Mouse (Mus musculus) brain, embryonic 18.5 days (tissue): ENCODE data around the gene Efna1.

Experiments
- DNase-seq: peaks from one replicate; pipeline ENCODE4 v3.0.0-alpha.2; 2012; ENCODE audit warnings: low read depth, low spot score

Efna1 gene

DNA sequence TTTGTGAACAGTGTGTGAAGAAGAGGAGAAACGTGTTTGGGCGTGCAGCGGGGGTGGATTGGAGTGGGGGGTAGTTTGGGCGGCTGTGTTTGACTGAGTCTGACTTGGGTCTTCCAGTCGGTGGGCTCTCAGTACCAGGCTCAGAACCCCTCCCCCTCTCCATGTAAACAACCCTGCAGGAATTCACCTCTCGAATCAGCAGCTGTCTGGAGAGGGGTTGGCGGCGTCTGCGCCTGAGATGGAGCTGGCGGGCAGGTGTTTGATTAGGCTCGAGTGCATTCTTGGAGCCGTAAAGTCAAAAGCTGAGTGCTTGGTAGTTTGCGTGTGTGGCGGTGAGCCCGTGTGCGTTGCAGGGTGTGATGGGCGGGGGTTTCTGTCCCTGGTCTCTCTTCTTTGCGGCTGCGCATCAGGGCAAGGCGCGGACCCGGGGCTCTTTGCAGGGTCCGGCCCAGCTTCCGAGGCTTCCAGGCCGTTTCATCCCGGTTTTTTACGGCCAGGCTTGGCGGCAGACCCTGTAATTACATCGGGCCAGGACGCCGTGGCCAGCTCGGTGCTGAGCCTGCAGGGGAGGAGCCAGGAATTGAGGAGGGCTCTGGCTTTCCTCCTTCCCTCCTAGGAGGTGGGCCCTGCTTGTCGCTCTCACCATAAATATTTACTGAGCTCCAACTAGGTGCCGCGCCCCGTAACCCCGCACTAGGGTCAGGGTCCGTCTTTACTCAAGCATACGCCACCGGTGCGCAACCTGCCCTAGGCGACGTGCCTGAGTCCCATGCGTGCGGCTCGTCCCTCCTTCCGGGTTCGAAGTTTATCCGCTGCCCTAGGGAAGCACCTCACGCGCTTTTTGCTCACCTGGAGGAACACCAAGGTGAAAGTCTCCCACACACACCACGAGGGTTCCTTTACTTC, at the start of gene Efna1:
Gene Efna1, minus strand, starts transcription at position 537 of the 906 bp plus-strand sequence.
- DNase-seq = no peak

DNA sequence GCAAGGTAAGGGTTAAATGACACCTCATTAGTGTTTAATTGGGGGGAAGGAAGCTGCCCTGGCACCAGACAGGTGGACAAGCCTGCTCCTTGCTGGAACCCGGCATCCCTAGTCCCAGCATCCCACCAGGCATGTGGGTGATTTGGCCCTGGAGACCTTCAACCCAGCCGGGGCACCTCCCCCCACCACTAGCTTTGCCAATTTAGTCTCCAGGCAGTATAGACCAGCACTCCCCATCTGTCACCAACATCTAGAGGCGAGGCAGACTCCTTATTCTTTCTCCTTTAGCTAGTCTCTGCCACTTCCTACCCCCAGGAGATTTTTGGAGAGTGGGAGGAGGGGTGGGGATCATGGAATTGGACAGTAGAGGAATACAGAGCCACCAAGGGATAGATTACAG, 49.4 kb upstream of the Efna1 start:
- DNase-seq = no peak

- no peak for DNase-seq
Measured at GRCm38 (mm10) chr3:89328623-89329022, 47.7 kb upstream of the Efna1 start.

- no peak for DNase-seq
Measured at GRCm38 (mm10) chr3:89327371-89327870, 46.5 kb upstream of the Efna1 start.

GRCm38 (mm10) chr3:89325882-89326281, 44.9 kb upstream of the Efna1 start:
- DNase-seq = no peak

DNA sequence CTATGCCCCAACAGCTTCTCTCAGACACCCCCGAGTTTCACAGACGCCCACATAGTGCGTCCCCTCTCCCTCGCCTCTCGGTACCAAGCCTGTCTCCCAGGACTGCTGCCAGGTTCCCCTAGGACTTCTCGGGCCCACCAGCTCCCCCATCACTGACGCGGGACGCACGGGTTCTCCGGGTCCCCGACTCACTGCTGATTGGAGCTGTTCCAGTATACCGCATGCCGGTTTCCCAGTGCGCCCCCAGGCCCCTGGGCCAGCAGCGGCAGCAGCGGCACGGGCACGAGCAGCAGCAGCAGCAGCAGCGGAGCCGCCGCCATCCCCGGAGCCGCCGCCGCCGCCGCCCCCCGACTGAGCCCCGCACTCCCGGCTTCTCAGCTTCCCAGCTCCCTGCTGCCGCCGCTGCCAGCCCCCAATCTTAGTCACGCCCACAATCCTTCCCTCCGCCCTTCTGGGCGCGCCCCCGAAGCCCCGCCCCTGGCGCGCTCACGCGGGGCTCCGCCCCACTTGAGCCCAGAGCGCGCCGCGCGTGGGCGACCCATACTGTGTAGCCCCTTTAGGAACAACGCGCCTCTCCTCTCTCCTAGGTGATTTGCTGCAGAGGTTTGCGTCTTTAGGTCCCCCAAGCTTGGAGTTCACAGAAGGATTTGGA, 41.7 kb upstream of the Efna1 start, which contains the start of gene Efna3:
Gene Efna3, minus strand, starts transcription at position 452 of the 652 bp plus-strand sequence.
- peak; percentile 81 for DNase-seq

DNA sequence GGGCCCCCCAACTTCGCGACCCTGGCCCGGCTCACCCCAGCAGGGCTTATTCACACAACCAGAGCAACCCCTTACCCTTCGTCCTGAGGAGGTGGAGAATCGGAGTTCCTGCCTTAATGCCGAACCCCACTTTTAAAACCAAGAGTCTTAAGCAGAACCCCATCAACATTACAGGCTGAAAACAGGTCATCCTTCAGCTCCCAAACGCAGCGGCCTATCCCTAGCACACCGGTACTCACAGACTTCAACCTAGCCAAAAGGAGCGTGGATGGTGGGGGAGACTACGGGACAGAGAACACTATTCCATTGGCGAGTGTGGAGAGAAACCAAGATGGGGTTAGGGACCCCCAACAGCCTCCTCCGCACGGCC, 41.2 kb upstream of the Efna1 start:
- no peak for DNase-seq

DNA sequence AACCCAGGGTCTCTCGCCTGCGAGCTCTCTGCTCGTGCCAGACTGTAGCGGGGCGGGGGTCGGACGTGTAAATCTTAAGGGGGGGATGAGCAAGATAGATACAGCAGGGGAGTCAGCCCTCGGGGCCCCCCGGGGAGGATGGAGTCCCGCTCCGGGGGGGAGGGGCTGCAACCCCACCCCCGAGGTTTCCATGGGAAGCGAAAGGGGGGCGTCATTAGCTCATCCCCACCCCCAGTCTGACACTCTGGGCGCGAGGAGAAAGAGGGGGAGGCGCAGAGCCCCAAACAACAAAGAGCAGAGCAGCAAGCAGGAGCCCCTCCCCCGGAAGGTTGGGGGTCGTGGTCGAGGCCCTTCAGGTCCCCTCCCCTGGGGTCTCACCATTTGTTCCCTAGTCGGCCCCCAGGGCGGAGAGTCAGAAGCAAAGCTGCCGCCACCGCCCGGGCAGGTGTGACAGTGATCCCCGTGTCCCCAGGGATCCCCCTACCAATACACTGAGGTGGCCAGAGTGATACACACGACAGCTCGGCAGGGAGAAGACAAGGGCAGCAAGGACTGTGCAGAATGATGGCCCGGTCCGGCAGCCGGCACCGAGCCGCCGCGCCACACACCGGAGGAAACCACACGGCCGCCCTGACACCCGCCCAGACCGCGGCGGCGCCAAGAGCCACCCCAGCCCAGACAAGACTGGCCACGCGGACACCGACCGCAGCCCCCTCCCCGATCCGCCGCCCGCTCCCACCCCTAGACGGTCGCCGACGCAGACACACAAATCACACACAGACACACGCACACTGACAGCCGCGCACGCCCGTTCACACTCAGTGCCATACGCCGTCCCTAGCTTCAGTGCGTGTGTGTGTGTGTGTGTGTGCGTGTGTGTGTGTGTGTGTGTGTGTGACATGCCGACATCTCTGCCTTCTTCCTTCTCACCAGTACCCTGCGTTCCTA, 40.5 kb upstream of the Efna1 start:
- DNase-seq = no peak

DNA sequence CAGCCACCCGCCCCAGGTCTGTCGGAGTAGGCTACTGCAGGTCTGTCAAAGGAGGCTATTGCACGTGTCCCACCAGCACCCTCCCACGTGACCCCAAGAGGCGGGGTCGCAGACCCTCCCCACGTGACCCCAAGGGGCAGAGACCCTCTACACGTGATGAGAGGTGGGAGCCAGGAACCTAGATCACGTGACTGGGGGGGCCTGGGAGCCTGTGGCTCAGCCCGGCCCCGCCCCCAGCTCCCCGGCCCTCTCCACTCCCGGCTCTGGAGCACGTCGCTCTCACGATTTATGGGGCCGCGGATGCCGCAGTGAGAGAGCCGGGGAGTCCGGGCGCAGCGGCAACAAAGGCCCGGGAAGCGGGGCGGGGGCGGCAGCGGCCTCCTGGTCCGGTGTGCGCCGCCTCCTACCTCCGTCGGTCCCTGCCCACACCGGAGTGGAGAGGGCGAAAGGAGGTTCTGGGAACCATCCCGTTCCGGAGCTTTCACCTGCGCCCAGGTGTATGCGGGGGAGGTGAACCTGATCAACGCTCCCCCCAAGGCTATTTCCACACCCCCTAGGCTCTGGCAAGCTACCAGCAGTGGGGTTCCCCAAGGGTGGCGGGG, 39.7 kb upstream of the Efna1 start:
- DNase-seq = no peak

- no peak for DNase-seq
Measured at GRCm38 (mm10) chr3:89319591-89320350, 38.8 kb upstream of the Efna1 start.

- DNase-seq = no peak
Measured at GRCm38 (mm10) chr3:89318971-89319590, 38.1 kb upstream of the Efna1 start.

DNA sequence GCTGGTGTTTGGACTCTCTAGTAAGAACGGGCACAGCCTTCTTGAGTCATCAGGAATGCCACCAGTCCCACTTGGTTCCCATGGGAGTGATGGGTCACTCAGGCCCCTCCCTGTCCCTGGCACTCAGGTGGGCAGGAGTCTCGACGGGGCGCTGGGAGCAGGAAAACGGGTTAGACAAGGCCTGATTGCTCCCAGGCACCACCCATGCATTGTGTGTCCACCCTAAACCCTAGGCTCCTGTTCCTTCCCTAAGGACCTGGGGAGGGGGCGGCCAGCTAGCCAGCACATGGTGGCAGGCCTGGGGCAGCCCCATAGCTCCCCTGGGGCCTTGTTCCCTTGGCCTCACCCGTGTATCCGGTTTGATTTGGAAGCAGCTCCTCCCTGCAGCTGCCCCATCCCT, 37.4 kb upstream of the Efna1 start:
- no peak for DNase-seq

- no peak for DNase-seq
Measured at GRCm38 (mm10) chr3:89317246-89317645, 36.3 kb upstream of the Efna1 start.

DNA sequence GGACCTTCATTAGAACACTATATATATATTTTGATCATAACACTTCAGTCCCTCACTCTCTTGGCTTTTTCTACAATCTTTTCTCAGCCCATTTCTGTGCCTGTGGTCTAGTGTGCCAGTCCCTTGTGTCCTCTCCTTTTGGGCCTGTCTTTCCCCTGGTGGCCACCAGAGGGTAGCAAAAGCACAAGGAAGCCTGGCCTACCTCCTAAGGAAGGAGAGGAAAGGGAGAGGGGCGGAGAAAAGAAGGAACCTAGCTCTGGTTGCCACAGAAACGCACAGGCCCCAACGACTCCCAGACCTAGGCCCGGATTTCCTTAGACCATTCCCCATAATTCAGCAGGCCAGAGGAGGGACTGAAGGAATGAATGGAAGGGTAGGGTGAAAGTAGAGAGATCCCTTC, 35.9 kb upstream of the Efna1 start:
- DNase-seq = peak; percentile 79

DNA sequence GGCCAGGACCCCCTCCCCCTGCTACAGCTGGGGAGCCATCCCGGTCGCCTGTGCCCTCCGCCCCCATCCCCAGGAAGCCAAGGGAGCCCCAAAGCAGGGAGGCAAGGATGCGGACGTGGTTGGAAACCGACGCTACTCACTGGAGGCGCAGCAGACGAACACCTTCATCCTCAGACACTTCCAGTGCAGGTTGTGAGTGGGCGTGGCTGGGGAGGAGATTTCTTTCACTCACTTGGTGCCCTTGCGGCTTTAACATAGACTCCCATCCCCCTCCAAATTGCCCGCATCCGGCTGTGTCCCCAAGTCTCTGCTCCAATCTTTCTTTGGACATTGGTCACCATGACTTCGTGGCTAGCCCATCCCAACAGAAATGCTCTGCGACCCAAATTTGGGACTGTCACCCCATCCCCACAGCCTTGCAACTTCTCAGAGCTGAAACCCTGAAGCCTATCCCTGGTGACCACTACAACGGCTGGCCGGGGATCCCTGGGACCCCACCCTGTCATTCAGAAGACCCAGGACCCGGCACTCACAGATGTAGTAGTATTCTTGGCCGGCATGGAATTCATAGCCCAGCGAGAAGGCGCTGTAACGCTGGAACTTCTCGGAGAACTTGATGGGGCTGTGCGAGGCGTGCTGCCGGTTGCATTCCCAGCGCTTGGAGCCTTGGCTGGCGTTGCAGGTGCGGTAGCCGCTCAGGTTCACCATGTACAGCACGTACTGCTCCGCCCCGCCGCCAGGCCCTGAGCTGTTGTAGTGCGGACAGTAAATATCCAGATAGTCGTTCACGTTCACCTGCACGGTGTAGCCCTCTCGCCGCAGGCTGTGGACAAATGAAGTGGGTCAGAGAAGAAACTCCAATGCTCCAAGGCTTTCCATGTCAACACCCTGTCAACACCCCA, 35.2 kb upstream of the Efna1 start:
- no peak for DNase-seq

DNA sequence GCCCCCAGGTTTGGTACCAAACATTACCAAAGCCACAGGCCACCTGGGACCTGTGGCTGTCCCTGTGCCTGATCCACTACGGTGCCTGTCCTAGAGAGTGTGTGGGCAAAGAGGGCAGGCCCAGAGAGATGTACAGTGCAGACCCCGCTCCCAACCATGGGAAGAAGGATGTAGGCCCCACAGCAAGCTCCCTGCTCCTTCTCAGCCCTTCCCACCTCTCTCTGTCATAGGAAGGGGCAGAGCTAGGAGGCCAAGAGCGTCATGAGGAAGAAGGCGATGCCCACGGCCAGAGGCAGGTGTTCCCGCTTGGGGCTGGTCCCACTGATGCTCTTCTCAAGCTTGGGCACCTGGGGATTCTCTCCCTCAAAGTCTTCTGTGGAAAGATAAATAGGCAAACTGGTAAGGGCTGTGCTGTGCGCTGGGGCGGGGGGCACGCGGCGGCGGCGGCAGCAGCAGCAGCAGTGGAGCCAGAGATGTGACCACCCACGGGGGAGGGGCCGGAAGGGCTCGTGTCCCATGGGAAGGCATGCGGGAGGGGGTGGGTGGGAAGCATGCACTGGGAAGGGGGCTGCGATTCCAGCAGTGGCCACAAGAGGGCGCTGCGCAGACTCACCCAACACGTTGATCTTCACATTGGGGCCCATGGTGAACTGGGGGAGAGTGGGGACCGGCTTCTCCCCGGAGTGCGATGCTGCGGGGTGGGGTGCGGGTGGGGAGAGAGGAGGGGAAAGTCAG, 34.4 kb upstream of the Efna1 start:
- no peak for DNase-seq

- DNase-seq = no peak
Measured at GRCm38 (mm10) chr3:89314791-89315190, 33.8 kb upstream of the Efna1 start.

- DNase-seq = no peak
Measured at GRCm38 (mm10) chr3:89314340-89314739, 33.4 kb upstream of the Efna1 start.
